Mouse (Mus musculus) gastrocnemius, adult 2 months (tissue): ENCODE measurements at regions not wholly inside any gene's neighbourhood (a gene's known extent, or its start where the extent isn't known, plus 50 kb on each side); places are given as distances from the start of the nearest gene placed in this dataset.

Experiments
- DNase-seq: peaks from one replicate; pipeline ENCODE4 v3.0.0; 2022
- H3K27ac ChIP-seq: fragments of 200-600 bp; 2 replicates; pipeline ENCODE4 v1.8.1; 2022; ENCODE audit warnings: mild to moderate bottlenecking
- H3K4me3 ChIP-seq: fragments of 200-600 bp; 2 replicates; pipeline ENCODE4 v1.8.1; 2022; ENCODE audit warnings: mild to moderate bottlenecking, moderate library complexity
- CTCF ChIP-seq: fragments of 200-600 bp; IDR thresholded peaks from 2 replicates; pipeline ENCODE4 v1.8.1; 2022; ENCODE audit warnings: antibody characterized with exemption, mild to moderate bottlenecking, moderate library complexity
- intact Hi-C: fragments of 180-260 bp; cut with DNase I; formaldehyde crosslinking; loops from one replicate; pipeline ENCODE4 v1.15.1; 2025

DNA sequence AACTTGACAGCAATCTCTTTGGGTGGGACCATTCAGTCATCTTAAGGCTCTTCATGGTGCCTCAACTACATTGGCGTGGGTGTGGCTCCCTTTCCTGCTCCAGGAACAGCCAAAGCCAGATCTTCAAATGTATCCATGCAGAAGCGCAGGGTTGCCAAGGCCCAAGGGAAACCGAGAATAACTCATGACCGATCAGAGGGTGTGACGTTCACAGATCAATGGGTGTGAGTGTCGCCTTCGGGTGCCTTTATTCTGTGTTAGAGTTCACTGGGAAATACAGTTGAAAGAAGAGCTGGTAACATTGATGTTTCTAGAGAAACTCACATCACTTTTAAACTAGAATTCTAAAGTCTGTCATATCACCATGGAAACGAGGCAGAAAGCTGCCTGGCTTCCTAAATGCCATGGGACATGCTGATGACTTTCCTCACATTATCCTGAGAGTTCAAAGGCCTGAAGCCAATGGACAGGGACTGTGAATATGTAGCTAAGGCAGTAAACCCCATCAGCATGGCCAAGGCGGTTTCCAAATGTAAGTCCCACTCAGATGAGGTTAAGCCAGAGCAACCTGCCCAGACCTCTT lies 80.7 kb upstream of the Syndig1 start:
- no peak for DNase-seq
- H3K4me3 ChIP-seq, result no peak overlapping the region
- H3K27ac ChIP-seq, result no peak overlapping the region
- intact Hi-C loops, result no loop called here
- TF ChIP-seq CTCF, result no peak

DNA sequence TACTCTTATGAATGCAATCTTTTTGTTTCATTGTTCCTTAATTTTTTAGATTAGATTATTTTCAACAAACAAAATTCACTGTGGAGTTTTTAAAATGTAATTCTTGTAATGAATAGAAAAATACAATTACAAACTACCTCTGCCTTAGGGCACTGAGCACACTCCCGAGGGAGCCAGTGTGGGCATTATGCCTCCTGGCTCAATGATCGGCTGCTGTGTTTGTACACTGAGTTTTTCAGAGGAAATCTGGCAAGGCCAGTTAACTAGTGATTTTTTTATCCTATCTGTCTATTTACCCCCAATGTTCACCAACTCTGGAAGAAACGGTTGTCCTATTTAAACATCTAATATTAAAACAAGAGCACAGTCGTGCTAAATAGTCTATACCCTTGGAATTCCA lies 69.9 kb upstream of the Syndig1 start:
- intact Hi-C loops, result no loop called here
- no peak for TF ChIP-seq CTCF
- DNase-seq, result no peak
- H3K4me3 ChIP-seq, result no peak overlapping the region
- no peak overlapping the region for H3K27ac ChIP-seq

DNA sequence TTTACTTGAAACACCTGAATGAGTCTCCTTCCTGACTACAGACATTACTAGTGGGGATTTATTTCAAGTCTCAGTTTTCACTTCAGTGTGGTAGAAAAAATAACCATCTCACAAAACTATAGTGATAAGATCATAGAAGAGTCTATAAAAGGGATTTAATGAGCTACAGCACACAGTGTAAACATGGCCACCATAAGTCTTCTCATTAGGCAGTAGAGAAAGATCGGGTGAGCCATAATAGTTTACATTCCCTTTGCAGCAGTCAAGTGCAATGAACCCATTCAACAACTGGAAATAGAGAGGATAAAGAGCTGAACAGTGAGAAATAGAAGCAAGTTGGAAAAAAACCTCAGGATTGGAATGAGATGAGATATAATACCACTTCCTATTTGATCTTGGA lies 65.1 kb upstream of the Syndig1 start:
- TF ChIP-seq CTCF, result no peak
- Histone ChIP-seq H3K27ac (no peak overlapping the region), H3K4me3 (no peak overlapping the region)
- DNase-seq, result no peak
- intact Hi-C loops, result no loop called here

DNA sequence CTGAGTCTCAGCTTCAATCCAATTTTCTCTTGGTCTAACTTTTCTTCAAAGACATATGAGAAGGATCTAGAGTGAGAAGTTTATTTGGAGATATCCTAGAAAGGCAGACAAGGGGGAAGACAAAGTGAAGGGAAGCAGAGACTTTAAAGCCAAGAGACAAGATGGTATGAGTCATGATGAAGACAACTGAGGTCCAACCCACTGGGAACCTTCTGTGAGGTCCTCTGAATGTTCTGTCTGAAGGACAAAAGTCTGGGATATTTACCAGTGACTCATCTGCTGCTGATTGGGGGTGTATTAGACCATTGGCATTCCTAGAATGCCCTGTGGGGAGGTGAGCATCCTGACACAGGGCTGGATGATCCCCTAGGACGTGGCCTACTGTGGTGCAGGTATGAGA lies 61.0 kb upstream of the Syndig1 start:
- Histone ChIP-seq H3K27ac (no peak overlapping the region), H3K4me3 (no peak overlapping the region)
- DNase-seq, result no peak
- TF ChIP-seq CTCF, result no peak
- intact Hi-C loops, result loop anchor here (5.0 kb wide), 1 partner anchor 1339 kb away; no protein-coding TSS in a partner anchor

DNA sequence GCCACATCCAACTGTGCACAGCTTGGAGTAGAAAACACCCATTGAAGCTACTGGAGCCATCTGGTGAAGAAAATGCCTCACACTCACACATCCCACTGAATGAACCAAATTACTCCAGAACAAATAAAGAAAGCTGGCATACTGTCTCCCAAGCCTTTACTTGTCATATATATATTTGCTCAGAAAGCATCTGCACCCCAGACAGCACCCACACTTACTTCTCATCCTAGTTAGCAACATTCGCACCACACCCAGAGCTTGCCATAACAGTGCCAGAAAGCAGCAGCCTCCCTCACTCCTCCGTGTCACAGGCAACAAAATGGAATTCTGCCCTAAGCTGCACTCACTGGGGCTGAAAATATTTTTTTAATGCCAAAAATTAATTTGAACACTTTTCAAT lies 60.5 kb upstream of the Syndig1 start:
- intact Hi-C loops, result loop anchor here (5.0 kb wide), 1 partner anchor 1339 kb away; no protein-coding TSS in a partner anchor
- Histone ChIP-seq H3K27ac (no peak overlapping the region), H3K4me3 (no peak overlapping the region)
- no peak for DNase-seq
- TF ChIP-seq CTCF, result no peak

- no peak overlapping the region for H3K27ac ChIP-seq
- DNase-seq, result no peak
- TF ChIP-seq CTCF, result no peak
- no peak overlapping the region for H3K4me3 ChIP-seq
- intact Hi-C loops, result no loop called here
Observed at GRCm38 (mm10) chr2:149777316-149777715, 51.7 kb upstream of the Syndig1 start.
